Mouse (Mus musculus): ENCODE data around the gene Ndufv1. TPM values are rescaled to one million over a fixed set of nuclear protein-coding genes. Genes with fewer than 3 reads are reported as not detected.

Gene Ndufv1
- total RNA-seq, 2 experiments from 2014 or later, result 365 to 434 TPM

DNA sequence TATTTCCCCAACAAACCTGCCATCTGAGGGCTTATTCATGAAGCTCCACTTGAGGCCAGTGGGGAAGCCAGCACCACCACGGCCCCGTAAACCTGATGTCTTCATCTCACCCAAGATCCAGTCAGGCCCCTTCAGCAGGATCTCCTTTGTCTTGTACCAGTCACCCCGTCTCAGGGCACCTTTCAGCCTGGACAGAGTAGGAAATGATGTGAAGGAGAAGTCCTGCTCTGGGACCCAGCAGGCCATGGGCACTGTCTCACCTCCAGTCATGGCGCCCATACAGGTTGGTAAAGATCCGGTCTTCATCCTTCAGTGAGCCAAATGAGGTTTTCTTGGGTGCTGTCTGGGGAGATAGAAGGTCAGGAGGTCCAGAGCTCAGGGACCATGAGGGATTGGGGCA, 1.5 kb downstream of the Ndufv1 start:
- DNase-seq, result no peak
- intact Hi-C loops (cut with DNase I; ENCODE audit: low total_unique reads), result no loop called here

DNA sequence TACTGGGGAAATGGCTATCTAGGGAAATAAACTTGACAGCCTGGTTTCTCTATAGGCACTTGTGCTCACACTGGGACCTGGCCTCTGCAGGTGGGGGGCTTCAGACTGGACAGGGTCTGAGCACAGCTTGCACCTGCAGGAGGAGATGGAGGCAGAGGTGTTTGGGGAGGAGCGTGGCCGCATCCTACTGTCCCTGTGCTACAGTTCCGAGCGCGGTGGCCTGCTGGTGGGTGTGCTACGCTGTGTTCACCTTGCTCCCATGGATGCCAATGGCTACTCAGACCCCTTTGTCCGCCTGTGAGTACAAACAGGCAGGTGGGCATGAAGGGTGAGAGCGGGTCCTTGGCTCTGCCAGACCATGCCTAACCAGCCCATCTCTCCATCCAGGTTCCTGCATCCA, 6.6 kb downstream of the Ndufv1 start:
- intact Hi-C loops (cut with DNase I; ENCODE audit: low total_unique reads), result no loop called here
- DNase-seq, result no peak

DNA sequence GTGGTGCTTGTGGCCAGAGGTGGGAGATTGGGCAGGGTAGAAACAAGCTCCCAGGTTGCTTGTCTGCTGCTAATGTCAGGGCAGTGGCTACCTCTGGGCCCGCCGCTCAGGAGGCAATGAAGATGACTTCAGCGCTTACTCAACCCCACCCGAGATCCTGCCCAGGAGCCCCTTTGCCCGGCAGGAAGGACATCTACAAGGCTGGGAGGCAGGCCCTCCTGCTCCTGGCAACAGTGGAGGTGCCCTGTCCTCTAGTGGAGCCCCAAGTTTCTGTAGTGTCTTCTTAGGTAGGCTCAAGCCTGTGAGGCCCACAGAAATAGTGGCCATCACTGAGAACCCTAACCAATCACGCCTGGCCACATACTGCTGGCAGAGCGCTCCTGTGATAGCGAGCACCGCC, 7.5 kb downstream of the Ndufv1 start:
- no peak for DNase-seq
- intact Hi-C loops (cut with DNase I; ENCODE audit: low total_unique reads), result no loop called here

DNA sequence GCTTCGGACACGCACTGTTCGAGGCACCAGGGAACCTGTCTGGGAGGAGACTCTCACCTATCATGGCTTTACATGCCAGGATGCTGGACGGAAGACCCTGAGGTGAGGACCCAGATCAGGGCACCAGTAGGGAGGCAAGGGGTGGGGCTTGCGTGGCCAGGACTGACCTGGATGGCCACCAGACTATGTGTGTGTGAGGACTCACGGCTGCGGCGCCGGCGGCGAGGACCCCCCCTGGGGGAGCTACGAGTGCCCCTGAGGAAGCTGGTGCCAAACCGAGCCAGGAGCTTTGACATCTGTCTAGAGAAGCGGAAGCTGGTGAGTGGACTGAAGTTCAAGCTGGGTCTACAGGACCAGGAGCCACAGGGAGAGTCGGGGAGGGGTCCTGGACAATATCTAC, 8.3 kb downstream of the Ndufv1 start:
- intact Hi-C loops (cut with DNase I; ENCODE audit: low total_unique reads), result no loop called here
- no peak for DNase-seq

DNA sequence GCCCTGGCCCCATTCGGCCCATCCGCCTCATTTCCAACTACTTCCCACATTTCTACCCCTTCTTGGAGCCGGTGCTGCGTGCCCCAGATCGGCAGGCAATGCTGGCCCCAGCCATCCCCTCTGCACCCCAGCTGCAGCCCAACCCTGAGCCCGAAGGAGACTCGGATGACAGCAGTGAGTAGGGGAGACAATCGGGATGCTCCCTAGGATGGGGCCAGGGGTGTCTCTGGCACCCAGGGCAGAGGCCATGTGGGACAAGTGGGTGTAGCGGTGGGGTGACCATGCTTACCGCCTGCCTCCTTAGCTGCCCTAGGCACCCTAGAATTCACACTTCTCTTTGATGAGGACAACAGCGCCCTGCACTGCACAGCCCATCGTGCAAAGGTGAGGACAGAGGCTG, 9.0 kb downstream of the Ndufv1 start:
- intact Hi-C loops (cut with DNase I; ENCODE audit: low total_unique reads), result no loop called here

DNA sequence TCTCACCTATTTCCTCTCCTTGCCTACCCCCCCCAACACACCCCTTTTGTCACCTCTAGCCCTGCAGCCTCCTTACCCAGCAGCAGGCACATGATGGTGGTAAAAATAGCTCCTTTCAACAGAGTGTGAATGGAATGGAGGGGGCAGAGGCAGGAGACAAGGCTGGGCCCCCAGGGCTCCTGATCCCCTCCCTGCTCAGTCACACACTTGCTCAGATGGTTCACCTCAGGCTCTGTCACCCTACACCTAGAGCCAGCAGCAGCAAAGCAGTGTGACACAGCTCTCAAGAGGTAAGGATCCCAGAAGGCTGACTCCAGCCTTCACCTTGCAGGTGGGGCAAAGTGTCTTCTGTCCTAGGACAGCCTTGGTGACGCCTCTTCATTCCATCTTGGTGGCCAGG, 9.5 kb downstream of the Ndufv1 start, which contains the start of gene Doc2g:
Gene Doc2g, plus strand, starts transcription at position 202 of the 400 bp plus-strand sequence.
- DNase-seq, result no peak
- intact Hi-C loops (cut with DNase I; ENCODE audit: low total_unique reads), result no loop called here

More for the DNA sequence above, 9.0 kb downstream of the Ndufv1 start:
- no peak for DNase-seq

DNA sequence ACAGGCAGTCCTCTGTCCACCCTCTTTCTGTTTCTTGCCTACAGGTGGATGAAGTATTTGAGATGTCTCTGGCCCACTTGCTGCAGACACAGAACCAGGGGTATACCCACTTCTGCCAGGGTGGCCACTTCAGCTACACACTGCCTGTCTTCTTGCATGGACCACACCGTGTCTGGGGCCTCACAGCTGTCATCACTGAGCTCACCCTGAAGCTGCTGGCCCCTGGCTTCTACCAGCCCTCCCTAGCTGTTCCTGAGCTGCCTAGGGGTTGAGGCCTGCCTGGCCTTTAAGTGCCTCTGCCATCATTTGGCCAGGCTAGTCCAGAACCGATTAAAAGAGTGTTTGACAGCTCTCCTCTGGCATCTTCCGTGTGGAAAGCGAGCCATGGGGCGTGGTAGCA, 10.9 kb downstream of the Ndufv1 start:
- intact Hi-C loops (cut with DNase I; ENCODE audit: low total_unique reads), result no loop called here

DNA sequence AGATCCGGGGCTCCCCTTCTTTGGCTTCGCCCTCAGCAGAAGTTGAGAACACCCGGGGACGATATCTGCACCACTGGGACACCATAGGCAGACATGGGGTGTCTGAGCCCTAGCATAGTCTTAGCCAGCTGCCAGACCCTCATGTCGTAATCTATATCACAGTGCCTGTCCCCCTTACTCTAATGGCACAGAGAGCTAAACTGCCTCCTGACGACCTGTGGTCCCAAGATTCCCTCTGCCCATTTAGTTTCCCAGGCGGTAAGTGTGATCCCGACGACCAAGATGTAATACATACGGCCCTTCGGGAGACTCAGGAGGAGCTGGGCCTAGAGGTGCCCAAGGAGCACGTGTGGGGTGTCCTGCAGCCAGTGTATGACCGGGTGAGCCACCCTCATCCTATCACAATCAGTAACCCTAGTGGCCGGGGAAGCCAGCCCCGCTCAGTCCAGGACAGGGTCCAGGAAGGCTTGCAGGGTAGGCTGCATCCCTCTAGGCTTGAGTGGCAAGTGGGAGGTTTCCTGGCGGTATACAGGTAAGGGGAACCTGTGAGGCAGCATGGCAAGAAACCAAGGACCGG, 11.6 kb downstream of the Ndufv1 start:
- no peak for DNase-seq
- intact Hi-C loops (cut with DNase I; ENCODE audit: low total_unique reads), result no loop called here

More for the DNA sequence above, 10.9 kb downstream of the Ndufv1 start:
- DNase-seq, result no peak

DNA sequence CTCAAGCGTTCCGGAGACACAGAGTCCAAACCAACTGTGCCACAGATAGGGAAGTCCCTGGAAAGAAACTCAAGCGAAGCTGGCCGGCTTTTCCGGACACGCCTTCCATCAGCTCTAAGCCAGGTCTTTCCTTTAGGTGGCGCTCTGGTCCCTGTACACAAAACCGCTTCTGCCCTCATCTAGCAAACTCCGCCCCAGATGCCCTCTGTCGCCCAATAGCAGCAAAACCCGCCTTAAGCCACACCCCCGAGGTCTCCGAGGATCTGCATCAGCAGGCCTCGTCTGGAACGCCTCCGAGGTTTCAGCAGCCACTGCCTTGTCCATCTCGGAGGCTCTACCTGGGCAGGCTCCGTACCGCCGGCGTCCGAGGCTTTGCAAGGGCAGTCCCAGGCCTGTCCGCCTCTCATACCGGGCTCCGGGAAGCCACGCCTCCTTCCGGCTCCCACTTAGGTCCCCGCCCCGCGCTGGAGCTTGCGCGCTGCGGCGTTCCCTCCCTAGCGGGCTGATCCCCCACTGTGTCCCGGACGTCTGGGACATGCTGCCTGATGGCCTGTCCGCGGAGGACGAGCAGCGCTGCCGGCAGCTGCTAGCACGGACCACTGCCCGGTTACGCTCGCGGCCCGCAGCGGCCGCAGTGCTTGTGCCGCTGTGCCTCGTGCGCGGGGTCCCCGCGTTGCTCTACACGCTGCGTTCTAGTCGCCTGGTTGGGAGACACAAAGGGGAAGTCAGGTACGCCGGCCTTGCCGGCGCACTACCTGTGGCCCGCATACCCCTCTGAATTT, 12.3 kb downstream of the Ndufv1 start, which contains the start of the genes Nudt8 and Gm49405:
Gene Nudt8, plus strand, starts transcription at position 462 of the 782 bp plus-strand sequence.
Gene Gm49405, plus strand, starts transcription at position 508 of the 782 bp plus-strand sequence.
- intact Hi-C loops (cut with DNase I; ENCODE audit: low total_unique reads), result no loop called here

DNA sequence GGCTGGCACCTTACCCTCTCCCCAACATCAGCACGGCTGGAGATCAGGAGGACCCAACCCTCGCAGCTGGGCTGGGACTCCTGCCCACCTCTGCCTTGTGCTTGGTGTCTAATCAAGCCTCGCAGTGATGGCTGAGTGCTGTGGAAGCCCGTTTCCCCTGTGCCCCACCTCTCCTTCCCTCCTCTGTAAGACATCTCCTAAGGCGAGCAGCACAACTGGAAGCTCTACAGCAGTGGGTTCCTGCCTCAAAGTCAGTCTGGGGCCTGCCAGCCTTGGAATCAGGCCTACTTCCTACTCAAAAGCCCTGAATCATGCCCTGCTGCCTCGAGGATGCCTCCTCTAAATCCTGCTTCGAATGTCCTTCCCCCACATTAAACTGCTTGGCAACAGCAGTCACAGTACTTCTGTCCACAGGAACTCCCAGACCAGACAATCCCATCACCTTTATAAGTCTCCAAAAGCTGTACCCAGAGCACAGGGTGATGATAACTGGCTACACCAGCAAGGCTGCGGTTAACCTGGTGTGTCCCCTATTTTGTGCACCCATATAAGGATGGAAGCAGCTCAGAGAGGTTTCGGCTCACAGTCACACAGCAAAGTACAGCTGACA, 13.4 kb downstream of the Ndufv1 start:
- DNase-seq, result no peak
- intact Hi-C loops (cut with DNase I; ENCODE audit: low total_unique reads), result no loop called here

More for the DNA sequence above, 12.3 kb downstream of the Ndufv1 start, which contains the start of the genes Nudt8 and Gm49405:
- DNase-seq, result peak; percentile 95

DNA sequence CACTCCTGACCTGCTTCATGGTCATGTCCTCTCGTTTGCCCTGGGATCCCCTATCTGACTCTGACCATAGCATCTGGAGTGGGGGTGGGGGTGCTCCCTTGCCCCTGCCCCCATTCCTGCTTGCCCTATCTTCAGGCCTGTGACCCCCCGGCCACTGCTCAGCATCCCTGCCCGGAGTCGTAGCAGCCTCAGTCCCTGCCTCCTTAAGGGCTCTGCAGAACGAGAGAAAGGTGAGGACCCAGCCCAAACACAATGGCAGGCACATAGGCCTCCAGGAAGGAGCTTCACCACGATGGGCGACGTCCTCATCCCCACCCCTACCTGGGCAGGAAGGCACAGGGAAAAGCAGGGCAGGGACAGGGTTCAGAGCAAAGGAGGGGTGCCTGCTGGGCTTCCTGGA, 14.3 kb downstream of the Ndufv1 start:
- no peak for DNase-seq
- intact Hi-C loops (cut with DNase I; ENCODE audit: low total_unique reads), result no loop called here

DNA sequence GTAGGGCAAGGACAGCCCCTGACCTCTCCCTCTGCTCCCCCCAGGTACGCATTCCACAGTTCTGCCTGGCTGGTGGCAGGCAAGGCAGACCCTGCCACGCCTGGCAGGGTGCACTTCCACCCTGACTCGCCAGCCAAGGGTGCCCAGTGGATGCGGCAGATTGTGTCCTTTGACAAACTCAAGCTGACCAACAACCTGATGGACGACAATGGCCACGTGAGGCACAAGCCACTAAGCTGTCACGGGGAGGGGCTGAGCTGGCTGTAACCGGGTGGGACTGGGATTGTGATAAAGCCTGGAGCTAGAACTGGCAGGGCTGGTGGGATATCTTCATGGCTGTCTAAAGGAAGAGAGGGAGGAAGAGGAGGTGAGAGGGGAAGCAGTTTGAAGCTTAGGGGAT, 15.4 kb downstream of the Ndufv1 start:
- intact Hi-C loops (cut with DNase I; ENCODE audit: low total_unique reads), result no loop called here
- DNase-seq, result no peak

DNA sequence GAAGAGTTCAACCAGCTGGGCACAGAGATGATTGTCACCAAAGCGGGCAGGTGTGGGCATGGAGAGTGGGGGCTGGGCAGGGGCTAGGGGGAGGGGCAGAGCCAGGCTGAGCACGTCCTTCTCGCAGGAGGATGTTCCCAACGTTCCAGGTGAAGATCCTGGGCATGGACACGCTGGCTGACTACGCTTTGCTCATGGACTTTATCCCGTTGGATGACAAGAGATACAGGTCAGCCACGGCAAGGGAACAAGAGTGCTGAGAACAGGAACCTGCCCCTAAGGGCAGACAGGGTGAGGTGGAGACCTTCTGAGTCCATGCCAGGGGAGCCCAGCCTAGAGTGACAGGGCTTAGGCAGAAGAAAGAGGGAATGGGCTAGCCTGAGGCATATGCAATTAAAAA, 15.9 kb downstream of the Ndufv1 start:
- intact Hi-C loops (cut with DNase I; ENCODE audit: low total_unique reads), result no loop called here
- DNase-seq, result no peak

DNA sequence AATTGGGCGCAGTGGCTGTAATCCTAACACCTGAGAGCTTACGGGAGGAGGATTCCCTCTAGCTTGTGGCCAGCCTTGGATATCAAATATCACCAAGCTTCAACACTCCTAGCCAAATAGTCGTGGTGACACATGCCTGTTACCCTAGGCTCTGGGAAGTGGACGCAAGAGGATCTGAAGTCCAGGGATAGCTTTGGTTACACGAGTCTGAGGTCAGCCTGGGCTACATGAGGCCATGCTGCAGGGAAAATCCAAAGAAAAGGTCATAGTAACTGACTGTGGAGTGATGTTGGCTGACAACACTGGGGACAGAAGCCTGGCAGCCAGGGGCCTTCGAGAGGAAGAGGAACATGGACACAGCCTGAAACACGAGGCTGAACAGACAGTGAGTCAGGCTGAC, 16.5 kb downstream of the Ndufv1 start:
- intact Hi-C loops (cut with DNase I; ENCODE audit: low total_unique reads), result no loop called here
- no peak for DNase-seq

DNA sequence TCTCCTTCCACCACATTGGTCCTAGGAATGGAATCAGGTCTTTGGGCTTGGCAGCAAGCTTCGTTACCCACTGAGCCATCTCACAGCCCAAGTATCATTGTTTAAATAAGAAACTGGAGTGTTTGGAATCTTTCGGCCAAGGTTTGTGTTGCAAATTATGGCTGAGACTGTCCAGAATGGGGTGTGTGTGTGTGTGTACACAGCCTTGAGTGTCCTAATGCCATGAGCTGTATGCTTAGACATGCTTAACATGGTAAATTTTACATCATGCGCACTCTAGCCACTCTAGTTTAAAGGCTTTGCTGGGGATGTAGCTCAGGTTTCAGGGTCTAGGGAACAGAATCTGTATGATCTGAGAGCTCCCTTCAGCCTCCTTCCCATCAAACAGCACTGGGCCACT, 17.1 kb downstream of the Ndufv1 start:
- DNase-seq, result no peak

DNA sequence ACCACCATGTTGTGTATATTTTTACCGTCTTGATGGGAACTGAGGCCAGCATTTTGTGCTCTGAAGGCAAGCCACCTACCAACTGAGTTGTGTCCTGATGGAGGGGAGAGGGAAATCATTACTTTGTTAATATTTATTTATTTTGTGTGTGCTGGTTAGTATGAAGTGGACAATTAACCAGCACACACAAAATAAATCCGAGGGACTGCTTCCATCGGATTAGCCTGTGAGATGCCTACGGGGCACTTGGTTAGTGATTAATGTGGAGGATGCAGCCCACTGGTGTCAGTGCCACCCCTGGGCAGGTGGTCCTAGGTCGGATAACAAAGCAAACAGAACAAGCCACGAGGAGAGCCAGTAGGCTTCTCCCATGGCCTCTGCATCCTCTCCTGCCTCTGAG, 17.7 kb downstream of the Ndufv1 start:
- no peak for DNase-seq
- intact Hi-C loops (cut with DNase I; ENCODE audit: low total_unique reads), result no loop called here

More for the DNA sequence above, 17.1 kb downstream of the Ndufv1 start:
- intact Hi-C loops (cut with DNase I; ENCODE audit: low total_unique reads), result no loop called here

DNA sequence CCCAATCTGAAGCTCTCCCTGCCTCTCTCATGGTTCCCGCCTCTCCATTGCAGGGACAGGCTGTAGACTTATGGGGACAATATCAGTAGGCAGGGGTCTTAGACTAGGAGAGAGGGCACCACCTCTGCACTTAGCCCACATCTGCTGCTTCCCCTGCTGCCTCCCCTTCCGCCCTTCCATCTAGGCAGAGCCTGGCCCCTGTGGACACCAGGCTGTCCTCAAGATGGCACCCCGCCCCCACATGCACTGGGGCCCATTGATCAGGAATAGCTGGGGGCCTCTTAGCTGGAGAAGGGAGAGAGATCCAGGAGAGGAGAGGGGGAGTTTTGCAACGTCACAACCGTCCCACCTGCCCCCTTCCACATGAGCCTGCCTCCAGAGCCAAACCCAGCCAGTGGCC, 20.2 kb downstream of the Ndufv1 start, which contains the start of gene Tbx10:
Gene Tbx10, plus strand, starts transcription at position 337 of the 400 bp plus-strand sequence.
- intact Hi-C loops (cut with DNase I; ENCODE audit: low total_unique reads), result no loop called here
- no peak for DNase-seq

DNA sequence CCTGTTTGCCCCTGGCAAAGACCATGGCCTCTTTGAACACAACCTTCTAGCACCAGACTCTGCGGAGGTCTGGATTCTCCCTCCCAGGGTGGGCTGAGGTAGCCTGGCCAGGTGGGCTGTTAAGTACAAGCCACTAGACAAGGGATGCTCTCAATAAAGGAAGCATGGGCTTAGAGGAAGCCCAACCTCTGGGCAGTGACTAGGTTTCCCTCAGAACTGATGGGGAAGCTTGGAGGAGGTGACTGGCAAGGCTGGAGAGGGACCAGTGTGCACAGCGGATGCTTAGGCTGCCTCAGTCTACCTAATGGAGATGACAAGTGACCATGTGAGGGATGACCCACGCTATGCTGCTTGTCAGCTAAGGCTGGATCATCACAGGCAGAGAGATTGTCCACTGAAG, 20.6 kb downstream of the Ndufv1 start:
- intact Hi-C loops (cut with DNase I; ENCODE audit: low total_unique reads), result no loop called here
- DNase-seq, result no peak

DNA sequence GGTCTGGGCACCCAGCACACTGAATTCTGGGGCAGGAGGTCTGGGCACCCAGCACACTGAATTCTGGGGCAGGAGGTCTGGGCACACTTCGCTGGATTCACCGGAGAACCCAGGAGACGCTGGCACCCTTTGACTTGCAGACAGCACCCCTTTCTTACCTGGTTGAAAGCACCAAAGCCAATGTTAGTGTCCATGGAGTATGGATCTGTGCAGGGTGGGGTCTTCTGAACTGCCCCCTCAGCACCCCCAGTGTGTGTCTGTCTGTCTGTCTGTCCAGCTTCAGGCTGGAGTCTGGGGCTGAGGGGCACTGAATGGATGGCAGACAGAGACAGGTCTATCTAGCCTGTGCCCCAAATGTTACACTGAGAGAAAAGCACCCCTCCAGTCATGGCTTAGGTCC, 21.0 kb downstream of the Ndufv1 start:
- DNase-seq, result no peak
- intact Hi-C loops (cut with DNase I; ENCODE audit: low total_unique reads), result no loop called here

DNA sequence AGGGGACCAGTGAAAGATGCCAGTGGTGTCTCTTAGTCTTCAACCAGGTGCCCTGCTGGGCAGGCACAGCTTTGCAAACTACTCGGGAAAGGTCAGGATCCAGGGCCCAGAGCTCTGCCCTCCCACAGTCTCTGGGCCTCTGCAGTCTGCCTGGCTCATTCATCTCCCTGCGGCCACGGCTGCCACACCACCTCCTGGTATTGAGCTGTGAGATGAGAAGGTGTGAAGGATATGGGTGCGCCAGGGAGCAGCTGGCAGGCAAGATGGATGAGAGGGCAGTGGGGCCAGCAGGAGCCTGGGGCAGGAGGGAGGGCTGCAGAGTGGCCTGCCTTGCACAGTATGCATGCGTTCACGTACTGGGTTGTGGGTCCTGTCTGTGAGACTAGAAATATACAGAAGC, 21.8 kb downstream of the Ndufv1 start:
- DNase-seq, result no peak
- intact Hi-C loops (cut with DNase I; ENCODE audit: low total_unique reads), result no loop called here

DNA sequence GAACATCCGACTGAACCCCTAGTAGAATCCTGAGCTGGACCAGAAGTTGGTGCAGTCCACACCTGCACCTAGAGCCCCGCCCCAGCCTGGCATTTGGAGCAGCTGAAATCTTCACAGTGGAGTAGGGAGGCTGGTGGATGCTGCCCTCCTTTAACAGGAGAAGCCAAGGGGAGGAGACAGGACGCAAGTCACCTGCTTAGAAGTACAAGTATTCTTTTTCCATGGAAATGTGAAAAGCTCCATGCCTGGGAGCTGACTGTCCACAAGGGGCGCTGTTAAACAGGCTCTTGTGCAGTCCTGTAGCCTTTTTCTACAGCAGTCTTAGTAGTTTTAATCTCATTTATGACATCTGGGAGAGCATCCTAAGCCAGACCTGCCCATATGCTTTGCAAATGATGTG, 23.9 kb downstream of the Ndufv1 start:
- no peak for DNase-seq
- intact Hi-C loops (cut with DNase I; ENCODE audit: low total_unique reads), result no loop called here

All from gastrocnemius, postnatal 14 days (tissue).